Mouse (Mus musculus) forebrain, postnatal 0 days (tissue): ENCODE measurements at regions not wholly inside any gene's neighbourhood (a gene's known extent, or its start where the extent isn't known, plus 50 kb on each side); places are given as distances from the start of the nearest gene placed in this dataset.
A peak's percentile ranks its signal among the peaks of the same experiment; 100 is the strongest.

ENCODE experiments used
- ATAC-seq: fragments of 200-750 bp; cut with Nextera tagmentation; 2 replicates; pipeline ENCODE4 v1.8.0; 2017; ENCODE audit warnings: mild to moderate bottlenecking, moderate library complexity
- DNase-seq: peaks from one replicate; pipeline ENCODE4 v3.0.0-alpha.2; 2015
- H3K27ac ChIP-seq: fragments of 300-500 bp; sonication (generic); 2 replicates; pipeline ENCODE4 v1.5.1; 2014; ENCODE audit warnings: low read depth, mild to moderate bottlenecking, antibody characterized with exemption, low read length, moderate library complexity, mixed read lengths
- H3K27me3 ChIP-seq: fragments of 300-500 bp; sonication (generic); 2 replicates; pipeline ENCODE4 v1.6.1; 2014; ENCODE audit warnings: mild to moderate bottlenecking, low read length, mixed read lengths; ENCODE audit not compliant: insufficient read depth
- H3K36me3 ChIP-seq: fragments of 300-500 bp; sonication (generic); 2 replicates; pipeline ENCODE4 v1.6.1; 2014; ENCODE audit warnings: mild to moderate bottlenecking, moderate library complexity; ENCODE audit not compliant: insufficient read depth
- H3K4me1 ChIP-seq: fragments of 300-500 bp; sonication (generic); 2 replicates; pipeline ENCODE4 v1.6.1; 2014; ENCODE audit warnings: antibody characterized with exemption; ENCODE audit not compliant: insufficient read depth
- H3K4me2 ChIP-seq: fragments of 300-500 bp; sonication (generic); 2 replicates; pipeline ENCODE4 v1.6.1; 2014; ENCODE audit warnings: low read depth, mild to moderate bottlenecking, moderate library complexity
- H3K4me3 ChIP-seq: fragments of 300-500 bp; sonication (generic); 2 replicates; pipeline ENCODE4 v1.5.1; 2014; ENCODE audit warnings: low read depth, low read length, mixed read lengths
- H3K9ac ChIP-seq: fragments of 300-500 bp; sonication (generic); 2 replicates; pipeline ENCODE4 v1.6.1; 2014; ENCODE audit warnings: mild to moderate bottlenecking
- H3K9me3 ChIP-seq: fragments of 300-500 bp; sonication (generic); 2 replicates; pipeline ENCODE4 v1.6.1; 2016; ENCODE audit warnings: low read length
- CTCF ChIP-seq: sonication (generic); IDR thresholded peaks from 2 replicates; pipeline ENCODE4 v1.5.1; 2016; ENCODE audit warnings: antibody characterized with exemption, control low read depth, low read depth
- WGBS: fragments of 180-500 bp; shearing (Covaris S2); extraction: QIAGEN DNeasy Blood & Tissue Kit; methylation state at CpG from one replicate; pipeline ENCODE4 v1.1.7; 2014; 5-methylcytosine and 5-hydroxymethylcytosine counted together

- 85% methylated on average over 4 of the region's 4 CpGs for WGBS
- TF ChIP-seq CTCF = no peak
- Histone ChIP-seq H3K4me3 (no peak overlapping the region), H3K27me3 (no peaks in the 10 kb centered on the region), H3K9ac (no peak overlapping the region), H3K36me3 (no peaks in the 10 kb centered on the region), H3K4me1 (0 out of 2 replicates have a peak, but pooled peaks cover 12% of the 10 kb centered on the region), H3K27ac (no peak overlapping the region), H3K4me2 (no peak overlapping the region), H3K9me3 (no peaks in the 10 kb centered on the region)
- DNase-seq (no peak), ATAC-seq (no peak)
Measured at GRCm38 (mm10) chr7:129784966-129785365, 193.3 kb downstream of the Wdr11 start.

- ATAC-seq (0 out of 2 replicates have a peak, but pooled peaks have one; percentile 10), DNase-seq (peak; percentile 41)
- no peak overlapping the region for H3K9ac ChIP-seq
- H3K36me3 ChIP-seq = no peaks in the 10 kb centered on the region
- no peaks in the 10 kb centered on the region for H3K27me3 ChIP-seq
- H3K4me2 ChIP-seq = no peak overlapping the region
- H3K4me1 ChIP-seq = peaks cover 22% of the 10 kb centered on the region
- no peak overlapping the region for H3K4me3 ChIP-seq
- peak overlapping the region; percentile 21; the same call in 1 of the 2 replicates for H3K27ac ChIP-seq
- no peak for TF ChIP-seq CTCF
- H3K9me3 ChIP-seq = no peaks in the 10 kb centered on the region
- WGBS = 23% methylated on average over 2 of the region's 2 CpGs
Measured at GRCm38 (mm10) chr7:129787011-129787410, 195.3 kb downstream of the Wdr11 start.

GRCm38 (mm10) chr7:129787736-129788135 lies 196.1 kb downstream of the Wdr11 start:
- ATAC-seq (peak; percentile 48), DNase-seq (peak; percentile 63)
- peaks cover 22% of the 10 kb centered on the region for H3K4me1 ChIP-seq
- no peak overlapping the region for H3K4me2 ChIP-seq
- WGBS = 75% methylated on average over 2 of the region's 2 CpGs
- no peak overlapping the region for H3K9ac ChIP-seq
- H3K9me3 ChIP-seq = no peaks in the 10 kb centered on the region
- no peaks in the 10 kb centered on the region for H3K27me3 ChIP-seq
- no peaks in the 10 kb centered on the region for H3K36me3 ChIP-seq
- no peak overlapping the region for H3K27ac ChIP-seq
- no peak for TF ChIP-seq CTCF
- H3K4me3 ChIP-seq = no peak overlapping the region

- no peak overlapping the region for H3K4me3 ChIP-seq
- no peak for TF ChIP-seq CTCF
- 53% methylated on average over 6 of the region's 6 CpGs for WGBS
- no peak overlapping the region for H3K9ac ChIP-seq
- H3K4me1 ChIP-seq = peaks cover 22% of the 10 kb centered on the region
- no peak for ATAC-seq
- H3K27ac ChIP-seq = no peak overlapping the region
- no peak for DNase-seq
- H3K4me2 ChIP-seq = no peak overlapping the region
- H3K9me3 ChIP-seq = no peaks in the 10 kb centered on the region
- no peaks in the 10 kb centered on the region for H3K27me3 ChIP-seq
- no peaks in the 10 kb centered on the region for H3K36me3 ChIP-seq
Measured at GRCm38 (mm10) chr7:129789461-129789860, 197.8 kb downstream of the Wdr11 start.

- no peaks in the 10 kb centered on the region for H3K27me3 ChIP-seq
- H3K4me2 ChIP-seq = no peak overlapping the region
- 53% methylated on average over 6 of the region's 6 CpGs for WGBS
- no peak for TF ChIP-seq CTCF
- no peak overlapping the region for H3K27ac ChIP-seq
- H3K4me1 ChIP-seq = peaks cover 22% of the 10 kb centered on the region
- peak; percentile 50 for DNase-seq
- no peak overlapping the region for H3K9ac ChIP-seq
- no peaks in the 10 kb centered on the region for H3K9me3 ChIP-seq
- ATAC-seq = peak; percentile 53
- no peak overlapping the region for H3K4me3 ChIP-seq
- no peaks in the 10 kb centered on the region for H3K36me3 ChIP-seq
Measured at GRCm38 (mm10) chr7:129790590-129791449, 199.2 kb downstream of the Wdr11 start.

- ATAC-seq = peak; percentile 62
Measured at GRCm38 (mm10) chr7:129791450-129791820, 199.8 kb downstream of the Wdr11 start.

GRCm38 (mm10) chr7:129793733-129794132 lies 202.1 kb downstream of the Wdr11 start:
- DNase-seq (no peak), ATAC-seq (no peak)
- Histone ChIP-seq H3K9ac (no peak overlapping the region), H3K9me3 (no peaks in the 10 kb centered on the region), H3K36me3 (no peaks in the 10 kb centered on the region), H3K4me3 (no peak overlapping the region), H3K4me2 (no peak overlapping the region), H3K4me1 (peaks cover 11% of the 10 kb centered on the region), H3K27me3 (no peaks in the 10 kb centered on the region), H3K27ac (no peak overlapping the region)
- 88% methylated on average over 2 of the region's 2 CpGs for WGBS
- no peak for TF ChIP-seq CTCF

More at GRCm38 (mm10) chr7:129791450-129791820, 199.8 kb downstream of the Wdr11 start:
- TF ChIP-seq CTCF = no peak
- Histone ChIP-seq H3K4me2 (no peak overlapping the region), H3K4me1 (peaks cover 22% of the 10 kb centered on the region), H3K27ac (no peak overlapping the region), H3K9ac (no peak overlapping the region), H3K9me3 (no peaks in the 10 kb centered on the region), H3K36me3 (no peaks in the 10 kb centered on the region), H3K27me3 (no peaks in the 10 kb centered on the region), H3K4me3 (no peak overlapping the region)
- peak; percentile 75 for DNase-seq
- WGBS = 38% methylated on average over 6 of the region's 6 CpGs
